Mouse (Mus musculus) forebrain, embryonic 11.5 days (tissue): ENCODE results near the gene Gm17190. TPM values are rescaled to one million over a fixed set of nuclear protein-coding genes. Genes with fewer than 3 reads are reported as not detected.
"Not testable (repeated sequence)": the region's sequence is repeated elsewhere in the genome, so short reads cannot be mapped to it uniquely, and the experiment has no call there.

ENCODE experiments used
- ATAC-seq: fragments of 200-750 bp; cut with Nextera tagmentation; replicated peaks from 2 replicates; pipeline ENCODE4 v1.8.0; 2017; ENCODE audit warnings: moderate TSS enrichment; ENCODE audit not compliant: low FRiP score
- DNase-seq: peaks from one replicate; pipeline ENCODE4 v3.0.0-alpha.2; 2017; ENCODE audit warnings: low spot score
- H3K27ac ChIP-seq: fragments of 300-500 bp; sonication (generic); 2 replicates; pipeline ENCODE4 v1.5.1; 2014; ENCODE audit warnings: low read depth, low read length
- H3K27me3 ChIP-seq: fragments of 300-500 bp; sonication (generic); 2 replicates; pipeline ENCODE4 v1.6.1; 2014; ENCODE audit warnings: mild to moderate bottlenecking, low read length, mixed read lengths; ENCODE audit not compliant: control insufficient read depth, insufficient read depth
- H3K36me3 ChIP-seq: fragments of 300-500 bp; sonication (generic); 2 replicates; pipeline ENCODE4 v1.6.1; 2014; ENCODE audit warnings: mild to moderate bottlenecking, low read length, moderate library complexity, mixed read lengths; ENCODE audit not compliant: control insufficient read depth, insufficient read depth
- H3K4me1 ChIP-seq: fragments of 300-500 bp; sonication (generic); replicated peaks from 2 replicates; pipeline ENCODE4 v1.6.1; 2014; ENCODE audit warnings: low read length, mixed read lengths; ENCODE audit not compliant: control insufficient read depth, insufficient read depth
- H3K4me2 ChIP-seq: fragments of 300-500 bp; sonication (generic); 2 replicates; pipeline ENCODE4 v1.6.1; 2014; ENCODE audit warnings: low read depth, mild to moderate bottlenecking, low read length, moderate library complexity, mixed read lengths; ENCODE audit not compliant: severe bottlenecking
- H3K4me3 ChIP-seq: fragments of 300-500 bp; sonication (generic); 2 replicates; pipeline ENCODE4 v1.5.1; 2014; ENCODE audit warnings: low read depth, low read length
- H3K9ac ChIP-seq: fragments of 300-500 bp; sonication (generic); 2 replicates; pipeline ENCODE4 v1.6.1; 2014; ENCODE audit warnings: low read length
- H3K9me3 ChIP-seq: fragments of 300-500 bp; sonication (generic); 2 replicates; pipeline ENCODE4 v1.6.1; 2016; ENCODE audit warnings: low read length, mixed read lengths; ENCODE audit not compliant: control insufficient read depth
- WGBS: fragments of 180-500 bp; shearing (Covaris S2); extraction: QIAGEN DNeasy Blood & Tissue Kit; methylation state at CpG from one replicate; pipeline ENCODE4 v1.1.7; 2014; 5-methylcytosine and 5-hydroxymethylcytosine counted together
- polyA plus RNA-seq: library from polyadenylated mRNA; unstranded; fragments of >200 nt; fragmentation: Nextera tagmentation; extraction: Ambion mirVana; gene quantifications from 2 replicates; pipeline ENCODE4 v1.2.1, GENCODE M21; 2014

The Gm17190 gene
- polyA plus RNA-seq, result not detected in 2 replicates

DNA sequence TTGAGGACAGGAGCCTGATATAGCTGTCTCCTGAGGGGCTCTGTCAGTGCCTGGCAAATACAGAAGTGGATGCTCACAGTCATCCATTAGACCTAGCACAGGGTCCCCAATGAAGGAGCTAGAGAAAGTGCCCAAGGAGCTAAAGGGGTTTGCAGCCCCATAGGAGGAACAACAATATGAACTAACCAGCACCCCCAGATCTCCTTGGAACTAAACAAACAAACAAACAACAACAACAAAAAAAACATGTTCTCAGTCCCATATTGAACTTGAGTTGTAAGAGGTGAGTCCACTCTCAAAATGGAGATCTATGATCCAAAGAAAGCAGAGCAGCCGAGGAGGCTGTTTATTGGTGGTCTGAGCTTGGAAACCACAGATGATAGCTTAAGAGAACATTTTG is at the start of gene Gm17190:
TSS of gene Gm17190 (plus strand) at position 301 of the 400 bp plus-strand sequence.
- not testable (repeated sequence) for H3K4me2 ChIP-seq, H3K9ac ChIP-seq, H3K4me1 ChIP-seq, H3K27ac ChIP-seq, H3K36me3 ChIP-seq, ATAC-seq, H3K27me3 ChIP-seq, DNase-seq, H3K9me3 ChIP-seq, H3K4me3 ChIP-seq
- WGBS, result 90% methylated on average over 1 of the region's 1 CpGs

DNA sequence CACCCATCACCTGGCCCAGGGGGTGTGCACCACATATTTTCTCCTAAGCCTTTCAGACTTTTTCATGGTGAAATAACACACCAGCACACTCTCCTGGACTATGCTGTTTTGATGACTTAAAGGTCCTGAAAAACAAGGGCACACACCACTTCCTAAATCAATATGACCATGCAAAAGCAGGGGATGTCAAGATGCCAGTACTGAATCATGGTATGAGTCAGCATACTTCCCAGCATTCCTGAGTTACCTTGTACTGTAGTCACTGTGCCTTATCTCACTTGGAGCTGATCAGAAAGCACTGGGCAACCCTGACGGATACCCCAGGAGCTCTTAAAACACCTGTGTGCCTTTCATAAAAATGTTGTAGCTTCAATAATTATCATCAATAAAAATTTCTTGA is 42.3 kb upstream of the Gm17190 start:
- Histone ChIP-seq H3K4me1 (no peaks in the 10 kb centered on the region), H3K4me2 (no peak overlapping the region), H3K9ac (no peak overlapping the region), H3K4me3 (no peak overlapping the region), H3K27ac (no peak overlapping the region), H3K27me3 (no peaks in the 10 kb centered on the region), H3K36me3 (no peaks in the 10 kb centered on the region), H3K9me3 (no peaks in the 10 kb centered on the region)
- ATAC-seq, result no peak
- 80% methylated on average over 1 of the region's 1 CpGs for WGBS
- no peak for DNase-seq

DNA sequence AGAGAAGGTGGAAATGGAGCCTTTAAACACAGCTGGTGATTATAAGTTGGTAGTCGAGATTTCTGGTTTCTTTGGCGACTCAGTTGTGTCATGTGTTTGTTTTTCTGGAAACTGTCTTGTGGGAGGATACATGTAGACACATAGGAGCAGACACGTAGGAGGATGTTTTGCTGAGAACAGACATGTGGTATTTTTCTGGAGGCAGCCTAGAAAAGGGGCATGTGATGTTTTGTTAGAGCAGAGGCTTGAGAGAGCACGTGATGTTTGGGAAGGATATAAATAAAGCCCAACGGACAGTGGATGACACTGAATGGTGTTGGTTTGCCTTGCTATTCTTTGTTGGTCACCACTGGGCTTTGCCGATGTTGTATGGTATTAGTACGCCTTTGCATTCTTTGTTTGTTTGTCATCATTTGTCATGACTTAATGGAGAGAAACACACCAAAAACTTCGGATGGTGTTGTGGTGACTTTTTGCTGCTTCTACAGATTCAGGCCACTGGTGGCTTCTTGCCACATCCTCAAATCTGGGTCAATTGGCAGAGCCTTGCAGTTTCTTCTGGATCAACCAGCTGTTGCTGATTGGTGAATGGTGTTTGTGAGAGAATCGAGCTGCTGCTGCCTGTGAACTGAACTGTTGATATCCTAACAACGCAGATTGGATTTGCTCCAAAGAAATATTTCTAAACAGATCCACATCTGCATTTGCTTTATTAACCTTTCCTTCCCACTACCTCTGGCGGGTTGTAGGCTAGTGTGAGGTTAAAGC is 41.4 kb upstream of the Gm17190 start:
- no peaks in the 10 kb centered on the region for H3K4me1 ChIP-seq
- H3K9ac ChIP-seq, result no peak overlapping the region
- H3K27ac ChIP-seq, result no peak overlapping the region
- ATAC-seq (no peak), DNase-seq (no peak)
- H3K4me2 ChIP-seq, result no peak overlapping the region
- 86% methylated on average over 11 of the region's 11 CpGs for WGBS
- H3K27me3 ChIP-seq, result no peaks in the 10 kb centered on the region
- H3K4me3 ChIP-seq, result no peak overlapping the region
- H3K9me3 ChIP-seq, result no peaks in the 10 kb centered on the region
- H3K36me3 ChIP-seq, result no peaks in the 10 kb centered on the region

DNA sequence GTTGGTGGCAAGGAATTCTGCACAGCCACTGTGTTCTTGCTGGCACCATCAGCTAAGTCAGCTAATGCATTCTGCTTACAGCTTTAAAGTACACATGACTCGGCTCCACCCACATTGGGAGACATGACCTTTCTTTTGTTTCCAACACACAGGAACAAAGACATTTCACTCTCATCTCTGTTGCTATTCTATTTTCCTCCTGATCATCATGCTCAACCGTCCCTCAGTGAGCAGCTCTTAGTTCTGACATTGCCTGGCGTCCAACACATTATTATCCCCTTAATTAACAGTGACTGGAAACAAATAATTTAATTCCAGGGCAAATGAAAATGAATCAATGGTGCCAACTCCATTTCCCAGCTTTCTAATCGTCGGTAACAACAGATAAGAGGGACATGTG is 36.5 kb upstream of the Gm17190 start:
- DNase-seq, result no peak

DNA sequence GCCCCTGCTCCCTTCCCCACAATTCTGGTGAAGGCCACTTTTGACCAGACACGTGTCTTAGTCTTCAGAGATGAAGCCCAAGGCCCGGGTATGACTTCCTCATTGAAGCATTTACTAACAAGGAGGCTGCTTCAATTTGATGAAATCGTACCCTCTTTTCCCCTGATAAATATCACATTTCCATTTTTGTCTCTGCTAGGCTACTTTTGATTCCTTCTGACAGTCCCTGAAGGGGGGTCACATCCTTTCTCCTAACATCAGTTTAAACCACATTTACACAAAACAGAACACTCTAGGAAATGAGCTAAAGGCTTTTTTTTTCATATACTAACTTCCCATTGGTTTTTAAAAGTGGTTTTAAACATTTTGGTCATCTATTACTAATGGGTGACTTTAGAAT is 29.1 kb upstream of the Gm17190 start:
- no peaks in the 10 kb centered on the region for H3K4me1 ChIP-seq
- ATAC-seq (no peak), DNase-seq (no peak)
- no peak overlapping the region for H3K9ac ChIP-seq
- no peaks in the 10 kb centered on the region for H3K27me3 ChIP-seq
- no peak overlapping the region for H3K27ac ChIP-seq
- H3K4me3 ChIP-seq, result no peak overlapping the region
- H3K36me3 ChIP-seq, result no peaks in the 10 kb centered on the region
- 90% methylated on average over 3 of the region's 3 CpGs for WGBS
- H3K4me2 ChIP-seq, result no peak overlapping the region
- no peaks in the 10 kb centered on the region for H3K9me3 ChIP-seq

More for the DNA sequence above, 36.5 kb upstream of the Gm17190 start:
- no peak overlapping the region for H3K27ac ChIP-seq
- H3K9ac ChIP-seq, result no peak overlapping the region
- H3K4me3 ChIP-seq, result no peak overlapping the region
- no peaks in the 10 kb centered on the region for H3K4me1 ChIP-seq
- no peaks in the 10 kb centered on the region for H3K9me3 ChIP-seq
- ATAC-seq, result no peak
- no peaks in the 10 kb centered on the region for H3K36me3 ChIP-seq
- H3K4me2 ChIP-seq, result no peak overlapping the region
- 62% methylated on average over 5 of the region's 5 CpGs for whole genome bisulfite sequencing
- no peaks in the 10 kb centered on the region for H3K27me3 ChIP-seq

DNA sequence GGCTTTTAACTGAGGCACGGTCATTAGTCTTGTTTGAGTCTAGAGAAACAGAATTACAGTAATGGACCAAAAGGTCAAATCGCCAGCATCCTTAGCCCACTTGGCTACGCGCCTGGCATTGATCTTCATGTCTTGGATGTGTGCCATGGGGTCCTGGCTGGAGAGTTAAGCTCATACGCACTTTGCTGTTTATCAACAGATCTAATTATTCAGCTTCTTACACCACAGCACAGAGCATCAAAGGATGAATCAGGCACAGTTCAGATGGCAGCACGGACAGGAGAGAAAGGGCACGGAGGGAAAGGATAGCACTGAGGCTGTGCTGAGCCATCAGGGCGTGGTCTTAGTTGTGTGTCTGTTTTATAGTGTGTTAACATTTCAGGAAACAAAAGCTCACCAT is 8.3 kb upstream of the Gm17190 start:
- H3K9me3 ChIP-seq, result no peaks in the 10 kb centered on the region
- no peaks in the 10 kb centered on the region for H3K27me3 ChIP-seq
- H3K4me1 ChIP-seq, result no peaks in the 10 kb centered on the region
- no peak overlapping the region for H3K4me3 ChIP-seq
- H3K36me3 ChIP-seq, result no peaks in the 10 kb centered on the region
- no peak overlapping the region for H3K27ac ChIP-seq
- no peak for ATAC-seq
- DNase-seq, result no peak
- 79% methylated on average over 8 of the region's 8 CpGs for WGBS
- H3K4me2 ChIP-seq, result no peak overlapping the region
- no peak overlapping the region for H3K9ac ChIP-seq

DNA sequence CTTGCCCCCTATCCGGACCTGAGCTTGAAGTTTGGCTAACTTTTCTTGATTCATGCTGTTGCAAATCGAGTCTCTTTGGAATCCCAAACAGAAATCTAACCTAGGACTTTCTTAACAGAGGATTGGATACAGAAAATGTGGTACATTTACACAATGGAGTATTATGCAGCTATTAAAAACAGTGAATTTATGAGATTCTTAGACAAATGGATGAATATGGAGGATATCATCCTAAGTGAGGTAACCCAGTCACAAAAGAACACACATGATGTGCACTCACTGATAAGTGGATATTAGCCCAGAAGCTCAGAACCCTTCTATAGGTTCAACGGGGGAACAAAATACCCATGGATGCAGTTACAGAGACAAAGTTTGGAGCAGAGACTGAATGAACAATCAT is 578 bp upstream of the Gm17190 start, which contains the start of gene Gm20075:
TSS of gene Gm20075 (minus strand) at position 101 of the 400 bp plus-strand sequence.
- H3K4me2 ChIP-seq, H3K27ac ChIP-seq, H3K9me3 ChIP-seq, H3K27me3 ChIP-seq, DNase-seq, H3K36me3 ChIP-seq, H3K4me1 ChIP-seq, H3K9ac ChIP-seq, ATAC-seq, H3K4me3 ChIP-seq: not testable (repeated sequence)
- 91% methylated on average over 3 of the region's 3 CpGs for WGBS

DNA sequence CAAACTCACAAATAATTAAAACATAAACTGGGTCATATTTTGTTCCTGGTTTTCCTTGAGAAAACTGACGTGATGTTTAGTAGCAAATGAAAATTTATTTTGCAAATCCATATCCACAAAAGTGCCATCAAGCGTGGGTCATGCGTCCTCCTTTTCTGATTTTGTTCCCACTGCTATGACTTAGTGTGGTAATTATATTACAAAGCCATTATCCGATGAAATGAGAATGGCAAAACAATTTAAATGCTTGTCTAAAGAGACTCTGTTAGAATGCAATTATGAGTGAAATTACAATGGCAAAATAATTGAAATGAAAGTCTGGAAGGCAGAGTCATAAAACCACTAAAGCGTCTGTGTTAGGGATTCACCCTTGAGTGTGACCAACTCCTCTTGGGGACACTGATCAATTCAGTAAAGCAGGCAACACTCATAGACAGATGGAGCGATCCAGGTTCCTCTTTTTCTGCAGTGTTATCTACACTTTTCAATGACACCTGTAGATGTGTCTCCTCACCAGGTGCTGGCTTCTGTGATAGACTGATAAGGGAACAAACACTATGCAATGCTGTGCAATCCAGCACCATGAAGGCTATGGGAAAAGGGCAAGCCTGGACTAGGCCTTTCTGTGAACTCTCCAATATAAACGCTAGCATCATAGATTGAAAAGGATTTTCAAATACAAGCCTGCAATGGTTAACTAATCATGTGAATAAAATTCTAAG is 3.9 kb downstream of the Gm17190 start:
- WGBS, result 91% methylated on average over 7 of the region's 7 CpGs
- H3K27ac ChIP-seq, result no peak overlapping the region
- no peak overlapping the region for H3K4me2 ChIP-seq
- DNase-seq, result no peak
- no peaks in the 10 kb centered on the region for H3K9me3 ChIP-seq
- H3K4me1 ChIP-seq, result no peaks in the 10 kb centered on the region
- H3K36me3 ChIP-seq, result no peaks in the 10 kb centered on the region
- H3K9ac ChIP-seq, result no peak overlapping the region
- H3K27me3 ChIP-seq, result no peaks in the 10 kb centered on the region
- no peak for ATAC-seq
- H3K4me3 ChIP-seq, result no peak overlapping the region
